Mouse (Mus musculus): ENCODE results near the gene Camk2g. TPM values are rescaled to one million over a fixed set of nuclear protein-coding genes. Genes with fewer than 3 reads are reported as not detected.

Gene Camk2g
- polyA plus RNA-seq, 1 experiment, result 12.0 TPM

DNA sequence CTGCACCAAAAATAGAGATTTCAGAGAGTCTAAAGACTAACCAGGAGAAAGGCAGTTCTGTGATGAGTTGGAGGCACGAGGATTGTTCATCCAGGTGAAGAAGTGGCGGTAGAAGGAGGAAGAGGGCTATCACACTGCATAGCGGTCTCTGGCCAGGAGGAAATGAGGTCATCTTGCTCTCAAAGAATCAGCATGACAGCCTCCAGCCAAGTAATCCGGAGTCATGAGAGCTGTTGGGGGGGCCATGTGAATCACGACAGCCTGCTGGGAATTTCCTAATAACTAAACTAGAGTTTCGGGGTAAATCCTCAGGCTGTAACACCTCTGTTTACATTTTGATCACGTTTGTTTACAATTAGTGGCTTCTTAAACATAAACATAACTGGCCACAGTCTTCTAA lies 40.2 kb upstream of the Camk2g start:
- H3K36me3 ChIP-seq (ENCODE audit: control insufficient read depth, insufficient read depth, low read length), result no peaks in the 10 kb centered on the region

GRCm38 (mm10) chr14:20833525-20833924 lies 39.6 kb upstream of the Camk2g start:
- Histone ChIP-seq H3K27ac (ENCODE audit: insufficient read depth, low read depth, low read length) (no peak overlapping the region), H3K4me1 (ENCODE audit: control insufficient read depth, insufficient read depth, insufficient read length, low read length) (no peaks in the 10 kb centered on the region; the same call in 1 of the 2 replicates), H3K27me3 (ENCODE audit: control insufficient read depth, insufficient read depth, low read length) (0 out of 2 replicates have a peak, but pooled peaks cover 3% of the 10 kb centered on the region), H3K36me3 (ENCODE audit: control insufficient read depth, insufficient read depth, low read length) (no peaks in the 10 kb centered on the region), H3K4me3 (ENCODE audit: low read depth, low read length) (no peak overlapping the region)
- TF ChIP-seq POLR2A (IDR thresholded peaks at IDR 0.05; ENCODE audit: low read depth, low read length) (no peak), CTCF (IDR thresholded peaks at IDR 0.05; ENCODE audit: extremely low read depth, insufficient read length, insufficient replicate concordance, low read depth, low read length) (no peak)
- 59% methylated on average over 4 of the region's 4 CpGs for WGBS

More for the DNA sequence above, 40.2 kb upstream of the Camk2g start:
- no peak overlapping the region for H3K4me3 ChIP-seq (ENCODE audit: low read depth, low read length)
- H3K27ac ChIP-seq (ENCODE audit: insufficient read depth, low read depth, low read length), result 0 out of 2 replicates have a peak overlapping the region, but pooled peaks have one; percentile 13
- no peaks in the 10 kb centered on the region; the same call in 1 of the 2 replicates for H3K4me1 ChIP-seq (ENCODE audit: control insufficient read depth, insufficient read depth, insufficient read length, low read length)
- 0 out of 2 replicates have a peak, but pooled peaks cover 3% of the 10 kb centered on the region for H3K27me3 ChIP-seq (ENCODE audit: control insufficient read depth, insufficient read depth, low read length)
- no peak for TF ChIP-seq CTCF (IDR thresholded peaks at IDR 0.05; ENCODE audit: extremely low read depth, insufficient read length, insufficient replicate concordance, low read depth, low read length)
- WGBS, result 46% methylated on average over 7 of the region's 7 CpGs

DNA sequence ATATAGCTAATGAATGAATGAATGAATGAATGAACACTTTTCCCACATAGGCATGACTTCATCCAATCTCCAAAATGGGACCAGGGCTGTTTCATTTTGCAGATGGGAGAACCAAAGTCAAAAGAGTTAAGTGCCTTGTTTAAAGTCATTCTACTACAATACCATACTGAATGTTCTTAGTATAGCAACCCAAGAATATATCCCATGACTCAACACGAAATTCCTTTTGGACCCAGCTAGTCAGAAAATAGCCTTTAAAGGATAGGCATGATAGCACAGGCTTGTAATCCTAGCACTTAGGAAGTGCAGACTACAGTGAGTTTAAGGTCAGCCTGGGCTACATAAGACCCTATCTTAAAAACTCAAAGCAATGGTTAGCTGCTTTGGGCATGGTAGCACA lies 38.0 kb upstream of the Camk2g start:
- 78% methylated on average over 1 of the region's 1 CpGs for WGBS
- no peaks in the 10 kb centered on the region for H3K36me3 ChIP-seq (ENCODE audit: control insufficient read depth, insufficient read depth, low read length)
- TF ChIP-seq CTCF (IDR thresholded peaks at IDR 0.05; ENCODE audit: extremely low read depth, insufficient read length, insufficient replicate concordance, low read depth, low read length), result no peak
- no peak for TF ChIP-seq POLR2A (IDR thresholded peaks at IDR 0.05; ENCODE audit: low read depth, low read length)
- 0 out of 2 replicates have a peak, but pooled peaks cover under 1% of the 10 kb centered on the region for H3K27me3 ChIP-seq (ENCODE audit: control insufficient read depth, insufficient read depth, low read length)
- H3K4me3 ChIP-seq (ENCODE audit: low read depth, low read length), result no peak overlapping the region
- no peak overlapping the region for H3K27ac ChIP-seq (ENCODE audit: insufficient read depth, low read depth, low read length)
- no peaks in the 10 kb centered on the region; the same call in 1 of the 2 replicates for H3K4me1 ChIP-seq (ENCODE audit: control insufficient read depth, insufficient read depth, insufficient read length, low read length)

DNA sequence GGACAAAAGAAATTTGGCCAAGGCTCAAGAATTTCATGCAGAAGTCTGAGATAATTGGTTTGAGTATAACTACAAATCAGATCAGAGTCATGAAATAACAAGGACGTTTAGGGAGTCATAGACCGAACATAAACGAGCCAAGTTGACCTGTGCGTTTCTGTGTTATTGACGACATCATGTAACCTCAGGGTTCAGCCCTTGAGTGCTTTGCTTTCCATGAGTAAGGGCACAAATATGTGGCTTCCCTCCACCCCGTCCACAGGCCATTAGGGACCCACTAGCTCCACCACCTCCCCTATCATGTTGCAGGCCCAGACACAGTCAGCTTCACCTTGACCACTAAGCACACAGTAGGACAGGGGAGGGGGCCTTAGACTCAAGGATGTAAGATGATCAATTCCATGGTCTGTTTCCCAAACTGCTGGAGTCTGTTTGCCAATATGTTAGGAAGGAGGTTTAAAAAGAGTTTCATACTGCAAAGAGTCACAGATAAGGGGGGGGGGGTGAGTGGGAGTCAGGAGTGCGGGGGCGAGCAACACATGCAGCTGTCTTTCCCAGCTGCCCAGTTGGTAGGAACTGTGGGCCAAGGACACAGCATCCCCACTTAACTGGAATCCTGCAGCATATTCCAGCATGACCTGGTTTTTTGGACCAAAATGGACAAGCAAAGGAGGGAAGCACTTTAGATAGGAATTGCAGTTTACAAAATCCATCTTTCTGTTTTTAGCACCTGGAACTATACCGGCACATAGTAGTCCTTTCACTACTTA lies 37.4 kb upstream of the Camk2g start:
- Histone ChIP-seq H3K36me3 (ENCODE audit: control insufficient read depth, insufficient read depth, low read length) (no peaks in the 10 kb centered on the region), H3K27me3 (ENCODE audit: control insufficient read depth, insufficient read depth, low read length) (no peaks in the 10 kb centered on the region), H3K4me3 (ENCODE audit: low read depth, low read length) (no peak overlapping the region), H3K27ac (ENCODE audit: insufficient read depth, low read depth, low read length) (peak overlapping the region; percentile 32; the same call in 1 of the 2 replicates), H3K4me1 (ENCODE audit: control insufficient read depth, insufficient read depth, insufficient read length, low read length) (no peaks in the 10 kb centered on the region)
- TF ChIP-seq CTCF (IDR thresholded peaks at IDR 0.05; ENCODE audit: extremely low read depth, insufficient read length, insufficient replicate concordance, low read depth, low read length) (no peak), POLR2A (IDR thresholded peaks at IDR 0.05; ENCODE audit: low read depth, low read length) (no peak)
- whole genome bisulfite sequencing, result 82% methylated on average over 9 of the region's 9 CpGs

- WGBS, result 55% methylated on average over 12 of the region's 12 CpGs
- Histone ChIP-seq H3K4me3 (ENCODE audit: low read depth, low read length) (no peak overlapping the region), H3K27ac (ENCODE audit: insufficient read depth, low read depth, low read length) (peak overlapping the region; percentile 23), H3K4me1 (ENCODE audit: control insufficient read depth, insufficient read depth, insufficient read length, low read length) (no peaks in the 10 kb centered on the region), H3K27me3 (ENCODE audit: control insufficient read depth, insufficient read depth, low read length) (no peaks in the 10 kb centered on the region), H3K36me3 (ENCODE audit: control insufficient read depth, insufficient read depth, low read length) (no peaks in the 10 kb centered on the region)
- TF ChIP-seq CTCF (IDR thresholded peaks at IDR 0.05; ENCODE audit: extremely low read depth, insufficient read length, insufficient replicate concordance, low read depth, low read length) (no peak), POLR2A (IDR thresholded peaks at IDR 0.05; ENCODE audit: low read depth, low read length) (no peak)
These were observed 35.9 kb upstream of the Camk2g start for GRCm38 (mm10) chr14:20829523-20830366.

DNA sequence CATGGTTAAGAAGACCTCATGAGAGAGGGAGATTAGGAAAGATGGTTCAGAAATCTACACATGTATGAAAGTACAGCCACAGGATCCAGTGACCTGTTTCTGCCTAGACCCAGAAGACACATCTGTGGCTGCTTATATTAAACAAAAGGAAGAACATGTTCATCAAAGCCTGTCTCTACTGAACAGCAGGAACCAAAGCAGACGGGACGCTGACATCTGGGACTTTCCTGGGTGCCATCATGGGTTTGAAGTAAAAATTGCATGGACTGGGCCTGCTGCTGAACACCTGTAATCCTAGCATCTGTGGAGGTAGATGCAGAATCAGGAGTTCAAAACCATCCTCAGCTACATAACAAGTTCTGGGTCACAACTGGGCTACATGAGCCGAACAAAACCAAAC lies 34.6 kb upstream of the Camk2g start:
- no peak overlapping the region for H3K27ac ChIP-seq (ENCODE audit: insufficient read depth, low read depth, low read length)
- TF ChIP-seq CTCF (IDR thresholded peaks at IDR 0.05; ENCODE audit: extremely low read depth, insufficient read length, insufficient replicate concordance, low read depth, low read length), result no peak
- no peak for TF ChIP-seq POLR2A (IDR thresholded peaks at IDR 0.05; ENCODE audit: low read depth, low read length)
- no peaks in the 10 kb centered on the region for H3K36me3 ChIP-seq (ENCODE audit: control insufficient read depth, insufficient read depth, low read length)
- 74% methylated on average over 3 of the region's 3 CpGs for WGBS
- H3K4me1 ChIP-seq (ENCODE audit: control insufficient read depth, insufficient read depth, insufficient read length, low read length), result no peaks in the 10 kb centered on the region
- no peak overlapping the region for H3K4me3 ChIP-seq (ENCODE audit: low read depth, low read length)
- H3K27me3 ChIP-seq (ENCODE audit: control insufficient read depth, insufficient read depth, low read length), result no peaks in the 10 kb centered on the region

DNA sequence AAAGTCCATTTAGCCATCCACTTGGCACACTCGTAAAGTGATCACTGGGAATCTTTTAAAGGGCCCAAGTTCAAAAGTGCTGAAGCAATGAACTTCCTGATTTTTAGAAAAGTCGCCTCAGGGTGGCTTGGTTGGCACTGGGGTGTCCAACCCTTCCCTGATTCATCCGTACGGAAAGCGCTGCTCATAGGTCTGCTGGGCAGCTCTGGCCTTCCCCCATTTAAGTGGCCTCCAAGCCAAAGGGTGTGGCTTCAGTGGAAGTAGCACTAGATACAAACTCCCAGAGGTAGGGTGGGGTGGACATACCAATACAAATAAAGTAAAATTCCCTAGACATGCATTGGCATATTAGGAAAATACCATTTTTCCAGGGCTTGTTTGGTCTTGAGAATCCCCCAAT lies 33.6 kb upstream of the Camk2g start:
- no peaks in the 10 kb centered on the region for H3K36me3 ChIP-seq (ENCODE audit: control insufficient read depth, insufficient read depth, low read length)
- WGBS, result 77% methylated on average over 5 of the region's 5 CpGs
- H3K4me3 ChIP-seq (ENCODE audit: low read depth, low read length), result no peak overlapping the region
- no peaks in the 10 kb centered on the region for H3K27me3 ChIP-seq (ENCODE audit: control insufficient read depth, insufficient read depth, low read length)
- no peaks in the 10 kb centered on the region for H3K4me1 ChIP-seq (ENCODE audit: control insufficient read depth, insufficient read depth, insufficient read length, low read length)
- TF ChIP-seq POLR2A (IDR thresholded peaks at IDR 0.05; ENCODE audit: low read depth, low read length) (no peak), CTCF (IDR thresholded peaks at IDR 0.05; ENCODE audit: extremely low read depth, insufficient read length, insufficient replicate concordance, low read depth, low read length) (no peak)
- no peak overlapping the region for H3K27ac ChIP-seq (ENCODE audit: insufficient read depth, low read depth, low read length)
